ENCODE assay signal across 8 mouse cellular contexts in genomic region chr4:25281671-25282038, GRCm38 (mm10). TPM values are rescaled to one million over a fixed set of nuclear protein-coding genes. Genes with fewer than 3 reads are reported as not detected.
DNase-seq lines count a peak whose midpoint lies in the region; ATAC-seq and TF ChIP-seq lines count a peak whose summit lies in the region.

Gene Ufl1 (minus strand): TSS chr4:25281821.

- H3K27me3 ChIP-seq in embryonic facial prominence, embryonic 14.5 days (replicated peaks; ENCODE audit: control insufficient read depth, insufficient read depth, low read length): no peaks in the 10 kb centered on the region
- H3K27me3 ChIP-seq in heart, adult 2 months (ENCODE audit: control insufficient read depth, insufficient read depth, low read length): no peaks in the 10 kb centered on the region
- H3K27me3 ChIP-seq in limb, embryonic 13.5 days: no peaks in the 10 kb centered on the region
- H3K27me3 ChIP-seq in midbrain, embryonic 16.5 days (ENCODE audit: control insufficient read depth, insufficient read depth, low read depth, low read length): no peaks in the 10 kb centered on the region

- peak; percentile 99 for ATAC-seq in embryonic facial prominence, embryonic 14.5 days (ENCODE audit: low read depth)
- peak; percentile 98 for ATAC-seq in limb, embryonic 13.5 days (ENCODE audit: low FRiP score, low read depth)
- ATAC-seq in midbrain, embryonic 16.5 days: peak; percentile 99

- peak; percentile 94 for DNase-seq in 3T3-L1 (ENCODE audit: low read depth, low spot score)
- peak; percentile 95 to 97 for DNase-seq in adrenal gland, postnatal 4 days (ENCODE audit: low spot score in 2 of 2)
- DNase-seq in embryonic facial prominence, embryonic 14.5 days (ENCODE audit: low spot score): peak; percentile 98
- DNase-seq in heart, adult 2 months: peak; percentile 98 to 99
- peak; percentile 95 to 97 for DNase-seq in kidney, adult 8-10 months
- peak; percentile 92 to 94 for DNase-seq in spleen, postnatal 10 days (ENCODE audit: low spot score in 2 of 2)

- peaks cover 5% of the 10 kb centered on the region; the same call in 1 of the 2 replicates for H3K4me1 ChIP-seq in embryonic facial prominence, embryonic 14.5 days (ENCODE audit: control insufficient read depth, insufficient read depth, low read length)
- H3K4me1 ChIP-seq in heart, adult 2 months (ENCODE audit: control insufficient read depth, insufficient read depth, low read length): no peaks in the 10 kb centered on the region
- H3K4me1 ChIP-seq in limb, embryonic 13.5 days: peaks cover 5% of the 10 kb centered on the region
- peaks cover 11% of the 10 kb centered on the region for H3K4me1 ChIP-seq in midbrain, embryonic 16.5 days (ENCODE audit: control insufficient read depth, insufficient read depth, low read length)

- TF ChIP-seq EP300 in heart, adult 2 months (IDR thresholded peaks at IDR 0.05; ENCODE audit: insufficient read depth, low read depth, low read length): peak; percentile 87

- peaks cover 18% of the 10 kb centered on the region for H3K36me3 ChIP-seq in embryonic facial prominence, embryonic 14.5 days (ENCODE audit: control insufficient read depth, insufficient read depth, low read length)
- peaks cover 10% of the 10 kb centered on the region for H3K36me3 ChIP-seq in heart, adult 2 months (ENCODE audit: control insufficient read depth, insufficient read depth, low read length)
- peaks cover 27% of the 10 kb centered on the region for H3K36me3 ChIP-seq in limb, embryonic 13.5 days
- peaks cover 12% of the 10 kb centered on the region; the same call in 1 of the 2 replicates for H3K36me3 ChIP-seq in midbrain, embryonic 16.5 days (ENCODE audit: control insufficient read depth, insufficient read depth, low read length)

- peak within 1 kb of the TSS; percentile 97 for H3K9ac ChIP-seq in embryonic facial prominence, embryonic 14.5 days (ENCODE audit: low read depth, low read length)
- H3K9ac ChIP-seq in heart, adult 2 months (ENCODE audit: low read depth, low read length): peak within 1 kb of the TSS; percentile 91
- H3K9ac ChIP-seq in limb, embryonic 13.5 days: peak within 1 kb of the TSS; percentile 96
- H3K9ac ChIP-seq in midbrain, embryonic 16.5 days (ENCODE audit: low read depth, low read length): peak within 1 kb of the TSS; percentile 94

- H3K4me3 ChIP-seq in embryonic facial prominence, embryonic 14.5 days (ENCODE audit: low read depth, low read length): peak within 1 kb of the TSS; percentile 83
- H3K4me3 ChIP-seq in heart, adult 2 months: peak within 1 kb of the TSS; percentile 86
- H3K4me3 ChIP-seq in limb, embryonic 13.5 days: peak within 1 kb of the TSS; percentile 80
- H3K4me3 ChIP-seq in midbrain, embryonic 16.5 days (ENCODE audit: low read depth, low read length): peak within 1 kb of the TSS; percentile 91

- under 1% methylated on average over 25 of the region's 30 CpGs for WGBS in embryonic facial prominence, embryonic 14.5 days
- WGBS in heart, adult 2 months: 1% methylated on average over 30 of the region's 30 CpGs
- under 1% methylated on average over 30 of the region's 30 CpGs for WGBS in limb, embryonic 13.5 days
- 0% methylated on average over 30 of the region's 30 CpGs for WGBS in midbrain, embryonic 16.5 days

- intact Hi-C loops in heart, adult 2 months (cut with DNase I): loop anchor here (5.0 to 10.0 kb wide), 3 partner anchors 384 to 1063 kb away; partner anchors contain the start of genes Manea, Mms22l and Ndufaf4

- no peaks in the 10 kb centered on the region for H3K9me3 ChIP-seq in embryonic facial prominence, embryonic 14.5 days (ENCODE audit: control insufficient read depth, low read length)
- H3K9me3 ChIP-seq in limb, embryonic 13.5 days: no peaks in the 10 kb centered on the region
- no peaks in the 10 kb centered on the region for H3K9me3 ChIP-seq in midbrain, embryonic 16.5 days (replicated peaks; ENCODE audit: control insufficient read depth, low read length, poor library complexity, severe bottlenecking)

- H3K27ac ChIP-seq in embryonic facial prominence, embryonic 14.5 days (replicated peaks; ENCODE audit: low read depth, low read length): peak within 1 kb of the TSS; percentile 98
- H3K27ac ChIP-seq in heart, adult 2 months: peak within 1 kb of the TSS; percentile 98
- H3K27ac ChIP-seq in limb, embryonic 13.5 days: peak within 1 kb of the TSS; percentile 97
- peak within 1 kb of the TSS; percentile 99 for H3K27ac ChIP-seq in midbrain, embryonic 16.5 days (ENCODE audit: low read length)

- TF ChIP-seq POLR2A in heart, adult 2 months (IDR thresholded peaks at IDR 0.05; ENCODE audit: insufficient read depth, low read depth, low read length): peak; percentile 89

- no peak for TF ChIP-seq CTCF in heart, adult 2 months (IDR thresholded peaks at IDR 0.05)

- peak within 1 kb of the TSS; percentile 66 for H3K4me2 ChIP-seq in embryonic facial prominence, embryonic 14.5 days (ENCODE audit: low read depth, low read length)
- H3K4me2 ChIP-seq in limb, embryonic 13.5 days (replicated peaks): peak within 1 kb of the TSS; percentile 70
- H3K4me2 ChIP-seq in midbrain, embryonic 16.5 days (ENCODE audit: low read length): peak within 1 kb of the TSS; percentile 64

- H3K79me2 ChIP-seq in heart, adult 2 months (replicated peaks; ENCODE audit: control insufficient read depth, insufficient read depth, low read length): no peaks in the 10 kb centered on the region

RNA-seq across cellular contexts. Expression of gene Ufl1, which starts in this region (rescaled TPM):
- total RNA-seq in adrenal gland, postnatal 4 days (2021): 10 to 100 TPM; 44.6 to 49.0 TPM
- polyA plus RNA-seq in embryonic facial prominence, embryonic 14.5 days (2014; fragmentation: Nextera tagmentation; extraction: Ambion mirVana): 43.6 and 49.6 TPM in 2 replicates
- total RNA-seq in heart, adult 2 months (2021): 10 to 100 TPM; 28.2 to 31.1 TPM
- 5.6 and 9.8 TPM in 2 replicates for polyA plus RNA-seq in heart, adult 2 months (2012; rRNA removed)
- polyA plus RNA-seq in limb, embryonic 13.5 days (2015; fragmentation: Nextera tagmentation; extraction: Ambion mirVana): 42.7 and 44.9 TPM in 2 replicates
- polyA plus RNA-seq in midbrain, embryonic 16.5 days (2015; fragmentation: Nextera tagmentation; extraction: Ambion mirVana): 34.2 and 36.9 TPM in 2 replicates

Comparison
In these comparisons a context has a peak if more than half of its experiments do, and no peak if none do; other contexts are left out.
1. Peak in every context shown above with its lines: DNase-seq, ATAC-seq, H3K4me3 ChIP-seq and H3K27ac ChIP-seq.